Mouse (Mus musculus) bone marrow, adult 2 months (tissue): ENCODE measurements around the gene Akap2. TPM values are rescaled to one million over a fixed set of nuclear protein-coding genes. Genes with fewer than 3 reads are reported as not detected.

Experiments used
- H3K27ac ChIP-seq: fragments of 200-500 bp; 2 replicates; pipeline ENCODE4 v1.5.1; 2012; ENCODE audit warnings: low read depth, mild to moderate bottlenecking, control low read depth, inconsistent platforms, low read length; ENCODE audit not compliant: control insufficient read depth, poor library complexity, insufficient read depth
- H3K4me1 ChIP-seq: fragments of 200-500 bp; 2 replicates; pipeline ENCODE4 v1.6.1; 2011; ENCODE audit warnings: low read length; ENCODE audit not compliant: control insufficient read depth, insufficient read depth
- H3K4me3 ChIP-seq: fragments of 200-500 bp; replicated peaks from 2 replicates; pipeline ENCODE3; 2011; ENCODE audit warnings: mild to moderate bottlenecking, low read depth, low read length, control low read depth; ENCODE audit not compliant: control insufficient read depth
- CTCF ChIP-seq: fragments of 200-500 bp; IDR thresholded peaks from 2 replicates; pipeline ENCODE4 v1.5.1; 2011; ENCODE audit warnings: low read length, control low read depth; ENCODE audit not compliant: control insufficient read depth, insufficient read depth
- POLR2A ChIP-seq: fragments of 200-500 bp; IDR thresholded peaks from 2 replicates; pipeline ENCODE4 v1.6.1; 2011; ENCODE audit warnings: low read depth, mild to moderate bottlenecking, control low read depth, low read length, borderline replicate concordance; ENCODE audit not compliant: control insufficient read depth
- WGBS: fragments of 180-500 bp; shearing (Covaris S2); methylation state at CpG from one replicate; pipeline ENCODE4 v1.1.7; 2018; 5-methylcytosine and 5-hydroxymethylcytosine counted together
- polyA plus RNA-seq: library from polyadenylated mRNA; stranded (reverse); fragments of >200 nt; gene quantifications from 2 replicates; pipeline ENCODE4 v1.2.4, GENCODE M21; 2011; ENCODE audit warnings: low replicate concordance; ENCODE audit not compliant: missing spikeins, insufficient read depth, insufficient read length

The Akap2 gene
- polyA plus RNA-seq, 1 experiment, result 4.0 TPM

- no peak overlapping the region for H3K4me3 ChIP-seq
- peaks cover 4% of the 10 kb centered on the region for H3K4me1 ChIP-seq
- WGBS, result 83% methylated on average over 12 of the region's 12 CpGs
- TF ChIP-seq POLR2A, result no peak
- TF ChIP-seq CTCF, result no peak
- H3K27ac ChIP-seq, result no peak overlapping the region
These were observed 37.3 kb upstream of the Akap2 start for GRCm38 (mm10) chr4:57680186-57680585.

- TF ChIP-seq POLR2A, result no peak
- no peak for TF ChIP-seq CTCF
- Histone ChIP-seq H3K4me3 (no peak overlapping the region), H3K4me1 (peaks cover 2% of the 10 kb centered on the region), H3K27ac (no peak overlapping the region)
- WGBS, result 31% methylated on average over 12 of the region's 12 CpGs
These were observed 35.9 kb upstream of the Akap2 start for GRCm38 (mm10) chr4:57681511-57681910.

GRCm38 (mm10) chr4:57682341-57682740, 35.1 kb upstream of the Akap2 start:
- H3K27ac ChIP-seq, result no peak overlapping the region
- WGBS, result 88% methylated on average over 2 of the region's 2 CpGs
- no peak overlapping the region for H3K4me3 ChIP-seq
- H3K4me1 ChIP-seq, result peaks cover 2% of the 10 kb centered on the region
- no peak for TF ChIP-seq POLR2A
- no peak for TF ChIP-seq CTCF

GRCm38 (mm10) chr4:57682944-57683343, 34.5 kb upstream of the Akap2 start:
- TF ChIP-seq POLR2A, result no peak
- no peak for TF ChIP-seq CTCF
- peaks cover 2% of the 10 kb centered on the region for H3K4me1 ChIP-seq
- no peak overlapping the region for H3K4me3 ChIP-seq
- H3K27ac ChIP-seq, result no peak overlapping the region
- 82% methylated on average over 11 of the region's 11 CpGs for WGBS

- no peak for TF ChIP-seq POLR2A
- no peak for TF ChIP-seq CTCF
- 75% methylated on average over 12 of the region's 12 CpGs for WGBS
- Histone ChIP-seq H3K27ac (no peak overlapping the region), H3K4me1 (no peaks in the 10 kb centered on the region; the same call in none of the 2 replicates), H3K4me3 (no peak overlapping the region)
These were observed 32.7 kb upstream of the Akap2 start for GRCm38 (mm10) chr4:57684676-57685215.

GRCm38 (mm10) chr4:57686736-57687135, 30.7 kb upstream of the Akap2 start:
- 85% methylated on average over 3 of the region's 3 CpGs for WGBS
- TF ChIP-seq POLR2A (no peak), CTCF (no peak)
- Histone ChIP-seq H3K4me3 (no peak overlapping the region), H3K4me1 (no peaks in the 10 kb centered on the region; the same call in none of the 2 replicates), H3K27ac (no peak overlapping the region)

GRCm38 (mm10) chr4:57687583-57687982, 29.9 kb upstream of the Akap2 start:
- WGBS, result 68% methylated on average over 3 of the region's 3 CpGs
- Histone ChIP-seq H3K27ac (no peak overlapping the region), H3K4me3 (no peak overlapping the region), H3K4me1 (no peaks in the 10 kb centered on the region; the same call in none of the 2 replicates)
- TF ChIP-seq CTCF (no peak), POLR2A (no peak)

- Histone ChIP-seq H3K4me3 (no peak overlapping the region), H3K4me1 (no peaks in the 10 kb centered on the region; the same call in 1 of the 2 replicates), H3K27ac (no peak overlapping the region)
- TF ChIP-seq POLR2A (no peak), CTCF (no peak)
- WGBS, result 80% methylated on average over 9 of the region's 9 CpGs
These were observed 29.3 kb upstream of the Akap2 start for GRCm38 (mm10) chr4:57688131-57688530.

- Histone ChIP-seq H3K27ac (no peak overlapping the region), H3K4me1 (no peaks in the 10 kb centered on the region), H3K4me3 (no peak overlapping the region)
- no peak; the same call in 1 of the 2 replicates for TF ChIP-seq CTCF
- TF ChIP-seq POLR2A, result no peak
- 76% methylated on average over 6 of the region's 6 CpGs for WGBS
These were observed 27.5 kb upstream of the Akap2 start for GRCm38 (mm10) chr4:57690001-57690400.
